Mouse (Mus musculus): ENCODE measurements around the gene Specc1.

DNA sequence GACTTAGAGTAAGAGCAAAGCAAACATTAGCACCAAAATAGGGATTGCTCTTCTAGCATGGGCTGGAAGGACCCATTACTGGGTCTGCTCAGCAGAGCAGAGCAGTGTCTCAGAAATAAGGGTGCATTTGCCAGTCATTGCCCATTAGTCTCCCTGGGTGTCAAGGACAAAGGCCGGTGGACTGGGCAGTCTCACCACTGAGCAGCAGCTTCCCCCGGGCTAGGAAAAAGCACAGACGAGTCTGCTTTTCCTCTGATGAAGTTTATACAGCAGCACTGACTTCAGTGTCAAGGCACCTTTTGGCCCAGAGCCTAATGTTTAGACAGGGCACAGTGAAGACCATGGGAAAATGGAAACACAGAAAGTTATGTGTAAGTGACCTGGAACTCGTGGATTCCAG, 253.3 kb downstream of the Specc1 start:
- no peak for TF ChIP-seq POLR2A (IDR thresholded peaks at IDR 0.05; ENCODE audit: borderline replicate concordance, low read depth, low read length)
- TF ChIP-seq CTCF (IDR thresholded peaks at IDR 0.05; ENCODE audit: low read depth, low read length), result no peak
